Mouse (Mus musculus): ENCODE data around the gene Pdlim4.

Pdlim4 gene

DNA sequence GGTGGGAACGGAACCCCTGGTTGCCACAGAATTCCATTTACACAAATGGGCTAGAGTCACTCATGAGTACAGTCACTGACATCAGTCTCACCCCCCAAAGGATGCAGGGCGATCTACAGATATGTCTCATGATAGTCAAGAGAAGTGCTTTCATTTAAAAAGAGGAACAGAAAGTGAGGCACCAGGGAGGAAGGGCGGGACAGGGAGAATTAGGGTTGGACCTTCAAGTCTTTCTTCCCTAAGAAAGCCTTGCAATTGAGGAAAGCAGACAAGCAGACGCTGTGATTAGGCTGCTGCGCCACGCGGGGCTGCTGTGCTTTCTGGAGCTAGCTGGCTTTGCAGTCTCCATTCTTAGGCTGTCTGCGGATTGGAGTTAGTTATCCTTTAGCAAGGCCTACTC, 22.9 kb upstream of the Pdlim4 start:
- DNase-seq (ENCODE audit: low spot score) = no peak

DNA sequence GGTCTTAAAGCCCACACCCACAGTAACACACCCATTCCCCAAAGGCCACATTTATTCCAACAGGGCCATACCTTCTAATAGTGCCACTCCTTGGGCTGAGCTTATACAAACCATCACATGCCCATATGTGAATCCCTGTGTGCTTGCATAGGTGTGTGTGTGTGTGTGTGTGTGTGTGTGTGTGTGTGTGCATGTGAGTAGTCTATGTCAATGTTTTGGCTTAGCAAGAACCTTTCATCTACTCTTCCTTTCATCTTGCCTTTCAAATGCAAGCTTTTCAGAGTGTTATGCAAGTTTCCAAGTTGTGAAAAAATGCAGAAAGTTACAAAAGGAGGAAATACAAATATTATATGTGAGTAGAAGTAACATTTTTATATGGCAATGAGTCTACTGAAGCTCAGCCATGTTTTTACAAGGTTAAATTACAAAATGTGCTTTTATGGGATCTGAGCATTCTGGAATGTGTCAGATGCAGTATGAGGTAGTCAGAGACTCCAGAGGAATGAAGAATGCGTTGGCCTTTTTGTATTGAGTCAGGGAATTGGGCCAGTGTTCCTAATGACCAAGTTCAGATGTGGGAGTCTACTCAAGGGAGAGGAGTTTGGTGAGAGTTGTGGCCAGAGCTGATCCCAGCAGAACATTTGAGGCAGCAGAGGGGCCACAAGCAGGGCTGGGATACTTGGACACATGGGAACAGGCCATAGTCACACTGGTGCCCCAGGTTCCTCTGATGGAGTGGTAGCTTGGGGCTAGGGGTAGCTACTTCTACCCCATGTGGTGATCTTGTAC, 21.5 kb upstream of the Pdlim4 start:
- no peak for DNase-seq (ENCODE audit: low spot score)

DNA sequence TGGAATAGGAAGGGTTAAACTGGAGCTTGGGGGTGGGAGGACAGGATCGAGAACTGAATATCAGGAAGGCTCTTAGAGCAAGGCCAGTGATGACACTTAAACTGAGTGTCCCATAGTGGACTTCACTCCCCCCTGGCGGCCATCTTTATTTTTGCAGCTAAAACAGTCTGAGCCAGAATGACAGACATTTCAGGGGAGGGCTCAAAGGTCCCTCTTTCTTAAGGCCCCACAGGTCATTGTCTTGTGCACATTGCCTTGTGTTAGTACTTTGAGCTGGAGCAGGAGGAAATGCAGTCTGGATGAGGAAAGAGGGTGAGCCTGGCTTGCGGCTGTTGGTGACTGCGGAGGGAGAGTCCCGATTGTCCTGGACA, 20.1 kb upstream of the Pdlim4 start:
- peak; percentile 51 for DNase-seq (ENCODE audit: low spot score)

DNA sequence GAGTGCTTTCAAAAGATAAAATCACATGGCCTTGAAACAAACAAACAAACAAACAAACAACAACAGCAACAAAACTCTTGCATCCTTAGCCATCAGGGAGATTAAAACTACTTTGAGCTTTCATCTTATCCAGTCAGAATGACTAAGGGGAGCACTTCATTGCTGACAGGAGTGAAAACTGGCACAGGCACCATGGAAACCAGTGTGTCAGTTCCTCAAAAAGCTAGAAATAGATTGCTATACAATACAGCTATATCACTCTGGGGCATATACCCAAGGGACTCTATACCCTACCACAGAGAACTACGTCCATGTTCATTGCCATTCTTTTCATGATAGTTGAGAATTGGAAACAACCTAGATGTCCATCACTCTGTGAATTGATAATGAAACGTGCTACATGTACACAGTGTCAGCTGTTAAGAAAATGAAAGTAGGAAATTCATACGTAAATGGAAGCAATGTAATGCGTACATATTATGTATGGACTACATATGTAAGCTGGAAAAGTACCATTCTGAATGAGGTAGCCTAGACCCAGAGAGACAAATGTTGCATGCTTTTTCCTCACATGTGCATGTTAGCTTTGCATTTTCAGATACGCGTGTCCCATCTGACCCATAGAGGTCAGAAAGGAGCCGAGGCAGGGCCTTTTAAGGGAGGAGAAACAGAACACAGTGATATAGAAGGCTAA, 19.6 kb upstream of the Pdlim4 start:
- no peak for DNase-seq (ENCODE audit: low spot score)

DNA sequence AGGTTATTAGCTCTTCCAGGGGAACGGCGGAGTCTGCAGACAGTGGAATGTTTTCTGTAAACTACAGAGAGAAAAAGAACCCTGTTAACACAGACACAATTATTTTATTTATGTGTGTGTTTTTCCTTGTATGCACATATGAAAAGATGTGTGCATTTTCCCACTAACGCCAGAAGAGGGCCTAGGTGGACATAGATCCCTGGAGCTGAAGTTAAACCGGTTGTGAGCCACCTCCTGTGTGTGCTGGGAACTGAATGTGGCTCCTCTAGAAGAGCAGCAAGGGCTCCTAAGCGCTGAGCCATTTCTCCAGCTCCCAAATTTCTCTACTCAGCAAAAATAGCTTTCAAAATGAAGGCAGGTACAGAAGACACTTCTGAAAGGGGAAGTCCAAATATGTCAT, 17.0 kb upstream of the Pdlim4 start:
- no peak for DNase-seq (ENCODE audit: low spot score)

DNA sequence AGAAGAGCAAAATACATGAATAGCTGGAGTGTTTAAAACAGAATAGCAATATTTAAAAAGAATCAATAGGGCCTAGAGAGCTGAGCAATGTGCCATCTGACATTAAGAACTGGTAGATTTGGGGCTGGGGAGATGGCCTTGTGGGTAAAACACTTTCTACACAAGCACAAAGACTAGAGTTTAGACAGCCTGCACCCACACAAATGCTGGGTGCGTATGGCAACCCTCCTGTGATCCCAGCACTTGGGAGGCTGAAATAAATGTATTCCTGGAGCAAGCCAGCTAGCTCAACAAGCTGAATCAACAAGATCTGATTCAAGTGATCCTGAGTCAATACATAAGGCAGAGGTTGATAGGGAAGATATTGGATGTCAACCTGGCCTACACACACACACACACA, 16.2 kb upstream of the Pdlim4 start:
- no peak for DNase-seq (ENCODE audit: low spot score)

DNA sequence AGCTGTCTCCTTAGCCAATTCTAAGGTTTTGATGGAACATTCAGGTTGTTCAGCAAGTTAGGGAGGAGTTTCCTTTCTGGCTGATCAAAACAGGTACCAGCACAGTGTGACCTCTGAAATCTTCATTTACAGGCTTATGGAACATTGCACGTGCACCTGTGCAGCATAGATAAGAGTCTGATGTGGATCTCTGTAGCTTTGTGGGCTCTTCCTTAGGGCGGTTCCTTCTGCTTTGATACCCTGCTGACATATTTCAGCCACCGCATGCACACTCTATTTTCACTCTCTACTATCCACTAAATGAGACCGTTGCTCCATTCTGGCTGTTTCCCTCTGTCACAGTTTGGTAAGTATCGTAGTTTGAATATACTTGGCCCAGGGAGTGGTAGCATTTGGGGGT, 13.9 kb upstream of the Pdlim4 start:
- DNase-seq (ENCODE audit: low spot score) = no peak

DNA sequence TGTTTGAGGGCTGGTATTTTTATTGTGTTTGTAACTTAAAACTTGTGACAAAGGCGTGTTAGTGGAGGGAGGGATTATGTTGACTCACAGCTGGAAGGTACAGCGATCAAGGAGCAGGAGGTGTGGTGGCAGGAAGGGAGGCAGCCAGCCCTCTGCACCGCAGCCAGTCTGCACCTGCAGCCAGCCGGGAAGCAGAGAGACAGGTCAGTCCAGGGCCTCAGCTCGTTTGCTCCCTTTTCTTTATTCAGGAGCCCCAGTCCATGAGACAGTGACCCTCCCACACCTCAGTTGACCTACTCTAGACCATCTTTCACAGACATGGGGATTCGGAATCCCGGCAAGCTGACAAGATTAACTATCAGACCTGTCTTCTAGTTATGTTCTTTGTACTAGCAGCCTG, 11.6 kb upstream of the Pdlim4 start:
- no peak for DNase-seq (ENCODE audit: low spot score)

DNA sequence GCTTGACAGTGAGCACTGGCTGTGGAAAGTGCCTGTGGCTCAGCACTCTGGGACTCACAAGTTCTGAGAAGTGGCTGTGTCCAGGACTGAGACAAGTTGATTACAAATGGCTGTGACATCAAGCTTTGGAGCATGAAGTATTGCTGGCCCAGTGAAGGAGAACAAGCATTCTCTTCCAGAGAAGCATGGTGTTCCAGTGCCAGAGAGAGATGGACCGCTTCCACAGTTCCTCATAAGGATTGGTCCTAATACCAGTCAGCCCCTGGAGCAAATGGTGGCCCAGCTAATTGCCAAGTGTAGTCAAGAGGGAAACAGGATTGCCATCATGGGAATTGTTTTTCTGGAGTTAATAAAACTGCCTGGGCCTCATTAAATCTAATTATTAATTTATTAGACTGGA, 7.3 kb upstream of the Pdlim4 start:
- DNase-seq (ENCODE audit: low spot score) = no peak

DNA sequence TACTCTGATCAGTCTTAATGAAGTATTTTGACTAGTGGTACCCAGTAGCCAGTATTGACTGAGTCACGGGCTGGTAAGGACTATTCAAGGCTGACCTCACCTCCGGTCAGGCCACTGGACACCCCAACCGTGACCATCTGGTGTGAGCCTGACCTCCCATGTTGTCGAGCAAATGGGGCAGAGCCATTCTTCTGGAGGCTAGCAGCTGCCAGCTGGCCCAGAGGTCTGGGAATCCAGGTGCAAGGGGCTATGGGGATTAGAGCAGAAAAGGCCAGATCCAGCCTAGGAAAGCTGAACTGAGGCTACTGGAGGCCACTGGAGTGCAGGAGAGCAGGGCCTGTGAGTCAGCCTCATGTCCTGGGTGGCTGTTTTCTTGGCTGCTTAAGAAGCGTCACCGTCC, 6.5 kb upstream of the Pdlim4 start:
- DNase-seq (ENCODE audit: low spot score) = no peak

DNA sequence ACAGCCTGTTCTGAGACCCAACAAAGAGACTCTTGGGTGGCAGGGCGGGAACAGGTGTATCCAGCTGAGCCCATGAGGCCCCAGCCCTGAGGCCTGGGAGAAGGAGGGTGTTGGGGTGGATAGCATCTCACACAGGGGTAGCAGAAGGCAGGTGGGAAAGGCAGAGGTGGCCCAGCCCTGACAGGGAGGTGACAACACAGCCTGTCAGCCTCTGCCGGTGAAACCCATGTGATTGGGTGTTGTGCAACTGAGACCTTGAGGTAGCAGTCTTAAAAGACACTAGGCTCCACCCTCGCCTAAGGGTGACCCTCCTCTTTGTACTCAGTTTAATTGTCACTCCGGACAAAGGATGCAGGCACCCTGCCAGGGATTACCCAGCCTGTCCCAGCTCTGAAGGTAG, 4.5 kb upstream of the Pdlim4 start:
- no peak for DNase-seq (ENCODE audit: low spot score)

DNA sequence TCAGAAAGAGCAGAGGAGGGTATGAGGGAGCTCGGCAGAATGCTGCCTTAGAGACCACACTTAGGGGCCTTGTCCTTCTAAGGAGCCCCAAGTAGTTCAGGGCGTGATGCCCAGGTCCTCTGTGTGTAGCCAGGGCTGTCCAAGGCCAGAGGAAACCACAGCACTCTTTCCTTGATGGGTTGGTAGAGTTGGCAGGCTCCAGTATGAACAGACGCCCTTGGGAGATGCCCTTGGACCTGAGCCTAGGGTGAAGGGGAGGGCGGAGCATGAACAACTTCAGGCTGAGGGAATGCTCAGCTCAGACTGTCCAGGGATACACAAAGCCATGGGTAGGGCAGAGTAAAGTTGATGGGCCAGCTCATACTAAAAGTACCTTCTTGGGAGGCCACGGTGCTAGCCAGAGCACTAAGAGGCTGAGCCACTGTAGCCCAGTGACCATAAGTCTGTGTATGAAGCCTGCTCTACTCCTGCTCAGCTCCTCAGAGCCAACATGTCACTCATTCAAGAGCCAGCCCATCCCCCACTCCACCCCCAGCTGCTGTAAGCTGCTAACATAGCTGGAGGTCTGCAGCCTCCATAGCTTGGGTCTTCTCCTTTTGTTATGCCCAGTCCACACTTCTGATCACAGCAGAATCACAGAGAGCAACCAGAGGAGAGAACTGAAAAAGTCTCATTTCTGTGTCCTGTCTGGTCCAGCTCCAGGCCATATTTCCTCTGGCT, 3.1 kb upstream of the Pdlim4 start:
- DNase-seq (ENCODE audit: low spot score) = no peak

DNA sequence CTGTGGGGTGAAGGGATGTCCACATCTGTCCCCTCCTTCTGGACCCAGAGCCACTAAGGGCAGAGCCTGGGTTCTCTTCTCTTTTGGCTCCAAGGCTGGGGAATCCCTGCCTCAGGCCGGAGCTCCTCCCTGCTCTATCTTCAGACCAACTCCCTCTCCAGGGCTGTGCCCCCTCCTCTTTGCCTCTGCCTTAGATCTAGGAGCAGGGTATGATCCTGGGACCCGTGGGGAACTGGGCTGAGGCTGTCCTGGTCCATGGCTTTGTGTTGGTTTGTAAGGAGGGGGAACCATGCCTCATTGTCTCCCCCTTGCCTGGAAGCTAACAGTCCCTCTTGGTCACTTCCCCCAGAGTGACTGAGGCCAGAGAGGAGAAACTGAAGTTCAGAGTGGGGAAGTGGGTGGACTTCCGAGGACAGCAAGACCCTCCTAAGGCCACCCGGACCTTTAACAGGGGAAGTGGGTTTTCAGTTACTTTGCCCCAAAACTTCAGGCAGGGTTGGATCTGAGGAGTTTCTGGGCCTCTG, 756 bp downstream of the Pdlim4 start:
- no peak for DNase-seq (ENCODE audit: low spot score)

DNA sequence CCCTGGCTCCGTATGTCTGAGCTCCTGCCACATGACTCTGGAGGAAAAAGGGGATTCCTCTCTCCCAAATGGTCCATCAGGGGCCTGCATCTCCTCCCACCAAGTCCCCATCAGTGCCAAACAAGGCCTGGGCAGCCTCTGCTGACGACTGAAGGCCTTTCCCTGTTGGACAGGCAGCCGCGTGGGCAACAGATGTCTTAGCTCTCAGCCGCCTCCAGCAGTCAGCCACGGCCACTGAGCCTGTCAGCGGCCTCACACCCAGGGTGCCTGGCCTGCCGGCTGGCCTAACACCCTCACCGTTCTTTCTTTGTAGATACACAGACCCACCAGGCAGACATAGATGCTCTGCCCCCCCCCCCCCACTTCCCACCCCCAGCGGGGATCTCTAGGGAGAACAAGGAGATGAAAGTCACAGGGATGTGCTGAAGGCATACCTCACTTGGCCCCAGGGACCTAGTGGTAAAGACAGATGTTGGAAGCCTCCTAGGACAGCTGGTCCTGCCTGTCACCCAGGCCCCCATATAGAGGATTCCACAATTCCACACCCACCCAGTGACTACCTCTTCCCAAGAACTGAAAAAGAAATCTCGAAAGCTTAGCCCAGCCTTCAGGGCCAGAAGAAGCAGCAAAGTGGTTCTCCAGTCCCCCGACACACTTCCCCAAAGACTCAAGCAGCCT, 1.4 kb downstream of the Pdlim4 start:
- DNase-seq (ENCODE audit: low spot score) = no peak

DNA sequence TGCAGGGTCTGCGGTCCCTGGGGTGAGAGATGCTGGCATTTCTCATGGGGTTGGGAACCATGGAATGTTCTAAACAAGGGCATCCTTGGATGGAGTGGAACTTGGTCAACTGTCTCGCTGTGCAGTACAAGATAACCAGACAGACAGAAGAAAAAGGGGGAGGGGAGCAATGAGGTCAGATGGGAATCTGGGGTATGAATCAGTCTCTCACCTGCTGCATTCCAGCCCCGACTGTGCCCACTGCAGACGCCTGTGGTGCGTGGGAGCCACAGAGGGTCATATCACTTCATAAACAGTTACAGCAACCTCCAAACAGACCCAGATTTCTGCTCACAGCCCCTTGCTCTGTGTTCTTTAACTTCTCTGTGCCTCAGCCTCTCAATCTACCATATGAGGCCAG, 2.4 kb downstream of the Pdlim4 start:
- no peak for DNase-seq (ENCODE audit: low spot score)

DNA sequence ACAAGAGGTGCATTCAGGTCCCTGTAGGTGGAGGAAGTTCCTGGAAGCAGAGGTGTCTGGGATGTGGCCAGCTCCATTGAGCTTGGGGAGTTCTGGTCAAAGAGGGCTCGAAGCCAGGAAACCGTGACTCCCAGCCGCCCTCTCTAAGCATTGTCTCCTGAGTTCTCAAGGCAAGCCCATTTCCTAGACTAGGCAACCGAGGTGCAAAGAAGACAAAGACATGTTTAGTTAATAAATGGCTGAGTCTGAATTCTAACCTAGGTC, 3.0 kb downstream of the Pdlim4 start:
- no peak for DNase-seq (ENCODE audit: low spot score)

DNA sequence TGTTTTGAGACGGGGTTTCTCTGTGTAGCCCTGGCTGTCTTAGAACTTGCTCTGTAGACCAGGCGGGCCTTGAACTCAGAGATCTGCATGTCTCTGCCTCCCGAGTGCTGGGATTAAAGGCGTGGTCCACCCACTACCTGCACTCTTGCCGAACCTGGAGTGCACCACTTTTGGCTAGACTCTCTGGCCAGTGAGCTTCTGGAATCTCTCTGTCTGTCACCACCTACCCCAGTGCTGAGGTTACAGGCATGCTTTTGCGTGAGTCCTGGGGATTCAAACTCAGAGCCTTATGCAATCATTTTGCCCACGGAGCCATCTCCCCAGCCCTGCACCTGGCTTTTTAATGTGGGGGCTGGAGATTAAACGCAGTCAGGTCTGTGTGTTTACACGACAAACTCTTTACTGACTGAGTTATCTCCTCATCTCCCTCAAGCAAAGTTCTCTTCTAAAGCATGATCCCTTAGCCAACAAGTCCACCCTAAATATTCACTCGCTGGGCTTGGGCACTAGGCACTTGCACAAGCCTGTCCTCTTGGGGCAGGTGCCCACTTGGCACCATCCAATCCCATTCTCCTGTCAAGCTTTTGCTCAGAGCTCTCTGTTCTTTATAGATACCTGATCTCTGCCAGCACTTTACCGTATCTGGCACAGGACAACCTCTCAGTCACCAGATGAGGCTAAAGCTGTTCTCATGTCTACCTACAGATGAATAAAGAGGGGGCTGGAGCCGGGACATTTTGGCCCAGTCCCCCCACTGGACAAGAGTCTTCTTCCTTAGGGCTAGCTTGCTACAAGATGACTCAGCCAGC, 3.5 kb downstream of the Pdlim4 start:
- DNase-seq (ENCODE audit: low spot score) = no peak

DNA sequence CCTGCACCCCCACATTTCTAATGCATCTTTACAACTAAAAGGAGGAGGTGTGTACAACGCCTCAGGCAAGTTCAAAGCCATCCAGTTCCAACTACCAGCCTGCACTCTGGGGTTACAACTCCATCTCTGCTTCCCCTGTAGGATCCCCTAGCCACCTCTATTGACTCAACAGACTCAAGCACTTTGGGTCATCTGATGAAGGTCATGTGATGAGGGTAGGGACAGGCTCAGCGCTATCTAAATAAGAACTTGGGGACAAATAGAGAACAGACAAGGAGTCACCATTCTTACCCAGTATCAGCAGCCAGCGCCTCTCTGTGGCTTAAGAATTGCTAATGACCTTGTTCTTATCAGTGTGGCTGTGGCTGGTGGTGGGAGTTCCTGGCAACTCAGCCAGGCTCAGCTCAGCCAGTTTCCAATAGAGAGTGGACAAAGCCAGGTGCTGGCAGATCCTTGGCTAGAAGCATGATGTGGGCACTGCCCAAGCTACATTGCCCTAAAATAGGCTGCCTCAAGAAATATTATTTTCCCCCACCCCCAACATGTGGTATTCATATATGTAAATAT, 4.3 kb downstream of the Pdlim4 start:
- DNase-seq (ENCODE audit: low spot score) = no peak

DNA sequence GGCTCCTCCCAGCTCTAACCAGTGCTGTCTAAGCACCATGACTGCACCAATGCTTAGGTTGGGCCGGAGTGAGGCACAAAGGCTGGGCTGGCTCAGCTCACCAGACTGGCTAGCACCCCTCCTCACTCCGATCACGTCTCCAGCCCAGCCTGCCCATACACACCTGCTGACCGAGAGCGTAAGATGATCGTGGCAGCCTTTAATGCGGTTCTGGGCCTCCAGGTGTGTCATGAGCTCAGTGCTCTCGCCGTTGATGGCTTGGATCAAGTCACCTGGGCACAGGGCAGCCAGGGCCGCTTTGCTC, 5.4 kb downstream of the Pdlim4 start:
- DNase-seq (ENCODE audit: low spot score) = no peak

DNA sequence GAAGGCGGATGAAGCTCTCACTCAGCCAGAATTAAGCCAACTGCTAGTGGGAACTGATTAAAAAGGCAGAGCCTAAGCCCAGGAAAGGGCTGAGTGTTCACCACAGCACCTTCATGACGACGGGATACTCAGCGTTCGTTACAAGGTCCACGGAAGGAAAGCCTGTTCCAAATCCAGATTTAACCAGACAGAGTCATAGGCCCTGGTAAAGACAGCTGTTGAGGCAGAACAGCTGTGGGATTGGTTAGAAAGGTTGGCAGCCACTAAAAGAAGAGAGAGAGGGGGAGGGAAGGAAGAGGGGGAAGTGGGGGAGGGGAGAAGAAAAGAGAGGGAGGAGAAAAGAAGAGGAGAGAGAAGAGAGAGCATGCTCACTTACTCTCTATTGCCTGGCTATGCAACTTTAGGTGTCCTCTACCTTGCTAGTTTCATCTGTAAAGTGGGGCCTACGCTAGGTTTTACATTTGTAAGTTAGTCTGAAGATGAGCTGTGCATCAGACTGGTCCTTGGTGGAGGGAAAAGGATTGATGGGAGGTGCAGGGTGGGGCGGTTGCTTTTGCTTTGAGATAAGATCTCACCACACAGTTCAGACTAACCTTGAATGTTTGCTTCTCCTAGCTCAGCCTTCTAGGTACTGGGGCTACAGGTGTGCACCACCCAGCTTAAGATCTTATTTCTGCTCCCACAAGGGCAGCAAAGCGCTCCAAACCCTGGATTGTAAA, 5.9 kb downstream of the Pdlim4 start:
- DNase-seq (ENCODE audit: low spot score) = no peak

DNA sequence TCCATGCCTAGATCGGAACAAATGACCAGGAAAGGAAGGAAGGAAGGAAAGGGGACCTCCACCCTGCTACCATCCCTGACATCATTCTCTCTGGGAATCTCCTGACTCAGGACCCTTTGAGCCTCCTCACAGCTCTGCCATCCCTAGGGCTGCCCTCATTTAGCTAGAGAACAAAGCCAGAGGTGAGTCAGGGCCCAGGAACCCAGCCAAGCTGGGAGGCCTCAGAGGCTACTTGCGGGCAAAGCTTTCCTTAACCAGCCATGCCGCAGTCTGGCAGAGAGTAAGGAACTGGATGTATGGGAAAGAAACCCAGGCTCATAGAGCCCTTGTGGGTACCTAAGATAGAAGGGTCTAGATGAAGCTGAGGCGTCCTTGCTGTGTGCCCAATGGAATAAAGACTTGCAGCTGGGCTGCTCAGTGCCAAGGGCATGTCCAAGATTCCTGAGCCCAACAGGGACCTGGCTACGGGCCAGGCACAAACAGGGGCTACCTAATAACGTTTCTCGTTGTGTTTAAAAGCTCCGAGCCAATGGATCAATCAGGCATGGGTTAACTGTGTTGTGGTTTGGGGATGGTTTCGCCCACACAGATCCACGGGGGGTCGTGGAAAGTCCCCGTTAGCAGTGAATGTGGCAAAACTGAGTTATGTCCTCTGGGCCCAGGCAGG, 6.6 kb downstream of the Pdlim4 start:
- no peak for DNase-seq (ENCODE audit: low spot score)
